Mouse (Mus musculus) thymus, adult 2 months (tissue): ENCODE results near the gene Etfdh.

Experiments
- CTCF ChIP-seq: fragments of 200-500 bp; IDR thresholded peaks from 2 replicates; pipeline ENCODE4 v1.5.1; 2012; ENCODE audit warnings: mild to moderate bottlenecking, control low read depth, low read length, moderate library complexity, borderline replicate concordance; ENCODE audit not compliant: control insufficient read depth, poor library complexity, insufficient read depth; ENCODE audit errors: extremely low read depth
- POLR2A ChIP-seq: fragments of 200-500 bp; IDR thresholded peaks from 2 replicates; pipeline ENCODE4 v1.6.1; 2012; ENCODE audit warnings: mild to moderate bottlenecking, low read length, control low read depth, moderate library complexity; ENCODE audit not compliant: control insufficient read depth, poor library complexity, insufficient read depth; ENCODE audit errors: extremely low read depth

- TF ChIP-seq CTCF (no peak), POLR2A (no peak)
These were observed 61.5 kb downstream of the Etfdh start, which contains the start of gene Fnip2 for GRCm38 (mm10) chr3:79567703-79568362.
